Mouse (Mus musculus) frontal cortex, adult (tissue): ENCODE measurements around the gene A3galt2.
A peak's percentile ranks its signal among the peaks of the same experiment; 100 is the strongest.

Source experiments
- ATAC-seq: cut with Nextera tagmentation; 2 replicates; pipeline ENCODE4 v1.9.2; 2017; ENCODE audit warnings: mild to moderate bottlenecking, moderate library complexity, mixed read lengths; ENCODE audit not compliant: low TSS enrichment

The A3galt2 gene

DNA sequence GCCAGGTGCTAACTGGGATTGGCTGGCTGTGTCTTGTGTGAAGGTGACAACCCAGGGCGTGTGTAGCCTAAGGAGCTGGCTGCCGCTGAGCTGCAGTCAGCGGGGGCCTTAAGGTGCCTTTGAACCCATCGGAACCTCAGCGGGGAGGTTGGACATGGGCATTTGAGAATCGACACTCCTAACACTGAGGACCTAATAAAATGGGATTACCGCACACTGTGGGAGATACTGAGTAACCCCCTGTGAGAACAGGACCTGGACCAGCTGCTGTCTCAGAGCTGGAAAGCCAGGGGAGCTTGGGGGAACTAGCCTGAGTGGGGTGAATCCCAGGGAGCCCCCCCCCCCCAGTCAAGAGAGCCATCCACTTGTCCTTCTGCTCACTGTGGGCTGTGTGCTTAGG, 1.6 kb upstream of the A3galt2 start:
- no peak for ATAC-seq

DNA sequence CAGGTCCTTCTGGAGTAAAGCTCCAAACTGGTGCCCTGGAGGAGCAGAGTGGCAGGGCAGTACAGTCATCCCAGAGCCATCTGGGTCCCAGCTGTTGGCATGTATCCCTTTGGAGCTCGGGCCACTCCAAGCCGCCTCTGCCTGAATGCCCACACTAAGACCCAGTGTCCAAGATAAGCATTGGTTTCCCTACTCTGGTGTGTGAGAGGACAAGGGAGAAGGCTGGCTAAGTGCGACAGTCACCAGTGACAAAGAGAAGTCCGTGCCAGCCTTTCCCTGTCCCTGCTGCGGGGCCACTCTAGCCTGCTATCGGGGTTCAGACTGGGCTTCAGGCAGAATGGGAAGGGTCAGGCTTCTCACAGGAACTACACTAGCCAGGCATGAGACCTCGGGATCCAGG, 736 bp downstream of the A3galt2 start:
- peak; percentile 18; the same call in 1 of the 2 replicates for ATAC-seq

DNA sequence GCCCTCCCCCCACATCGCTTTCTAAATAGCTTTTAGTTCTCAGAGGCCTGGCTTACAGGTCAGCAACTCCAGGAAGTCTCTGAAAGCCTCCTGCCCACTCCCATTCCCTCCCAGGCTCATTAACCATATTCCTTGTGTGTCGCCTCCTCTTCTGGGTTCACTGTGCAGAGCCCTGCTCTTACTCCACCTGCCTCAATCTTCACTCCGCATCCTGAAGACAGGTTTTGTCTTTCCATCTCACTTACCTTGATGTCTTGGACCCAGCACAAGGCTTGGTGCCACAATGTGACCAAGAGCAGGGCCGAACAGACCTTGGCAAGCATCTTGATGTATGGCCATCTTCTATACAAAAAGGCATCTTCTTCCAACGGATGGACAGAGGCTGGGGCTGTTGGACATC, 4.0 kb downstream of the A3galt2 start:
- no peak for ATAC-seq

DNA sequence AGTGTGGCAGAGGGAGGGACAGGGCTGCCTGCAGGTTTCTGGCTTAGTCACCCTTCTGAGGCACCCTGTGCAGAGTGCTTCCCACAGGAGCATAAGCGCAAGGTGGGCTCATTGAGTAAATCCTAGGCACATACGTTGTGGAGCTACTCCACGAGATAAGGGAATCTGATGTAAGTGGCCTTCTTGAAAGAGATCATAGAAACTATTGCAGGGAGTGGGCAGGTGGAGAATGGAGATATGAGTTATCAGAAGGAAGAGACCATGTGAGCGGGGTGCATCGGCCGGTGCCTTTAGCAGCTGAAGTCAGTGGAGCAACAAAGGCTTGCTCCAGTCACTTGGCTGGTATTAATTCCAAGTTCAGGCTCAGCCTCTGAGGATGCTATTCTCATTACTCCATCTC, 4.9 kb downstream of the A3galt2 start:
- ATAC-seq: no peak

DNA sequence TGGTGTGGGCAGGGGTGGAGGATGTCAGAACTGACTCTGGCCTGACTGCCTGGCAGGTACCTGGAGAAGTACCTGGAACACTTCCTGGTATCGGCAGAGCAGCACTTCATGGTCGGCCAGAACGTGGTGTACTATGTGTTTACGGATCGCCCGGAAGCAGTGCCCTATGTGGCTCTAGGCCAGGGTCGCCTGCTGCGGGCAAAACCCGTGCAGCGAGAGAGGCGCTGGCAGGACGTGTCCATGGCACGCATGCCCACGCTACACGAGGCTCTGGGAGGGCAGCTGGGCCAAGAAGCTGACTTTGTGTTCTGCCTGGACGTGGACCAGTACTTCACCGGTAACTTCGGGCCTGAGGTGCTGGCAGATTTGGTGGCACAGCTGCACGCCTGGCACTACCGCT, 11.8 kb downstream of the A3galt2 start:
- ATAC-seq: no peak

DNA sequence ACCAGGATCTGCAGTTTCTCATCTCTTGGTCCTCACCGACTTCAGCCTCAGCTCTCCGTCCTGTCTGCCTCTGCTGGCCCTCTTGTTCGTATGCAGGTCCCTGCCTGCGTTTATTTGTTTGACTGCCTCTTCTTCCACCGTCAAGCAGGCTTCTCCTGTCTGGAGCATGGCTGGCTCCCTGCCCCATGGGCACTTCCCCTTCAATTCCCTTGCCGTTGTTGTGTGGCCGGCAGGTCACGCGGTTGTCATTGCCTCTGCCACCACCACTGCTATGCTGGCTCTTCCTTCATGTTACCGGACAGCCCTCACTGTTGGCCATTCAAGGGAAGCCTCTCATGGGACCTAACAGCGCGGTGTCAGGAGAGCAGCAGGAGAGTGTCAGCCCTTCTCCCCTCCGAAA, 13.0 kb downstream of the A3galt2 start:
- no peak for ATAC-seq

DNA sequence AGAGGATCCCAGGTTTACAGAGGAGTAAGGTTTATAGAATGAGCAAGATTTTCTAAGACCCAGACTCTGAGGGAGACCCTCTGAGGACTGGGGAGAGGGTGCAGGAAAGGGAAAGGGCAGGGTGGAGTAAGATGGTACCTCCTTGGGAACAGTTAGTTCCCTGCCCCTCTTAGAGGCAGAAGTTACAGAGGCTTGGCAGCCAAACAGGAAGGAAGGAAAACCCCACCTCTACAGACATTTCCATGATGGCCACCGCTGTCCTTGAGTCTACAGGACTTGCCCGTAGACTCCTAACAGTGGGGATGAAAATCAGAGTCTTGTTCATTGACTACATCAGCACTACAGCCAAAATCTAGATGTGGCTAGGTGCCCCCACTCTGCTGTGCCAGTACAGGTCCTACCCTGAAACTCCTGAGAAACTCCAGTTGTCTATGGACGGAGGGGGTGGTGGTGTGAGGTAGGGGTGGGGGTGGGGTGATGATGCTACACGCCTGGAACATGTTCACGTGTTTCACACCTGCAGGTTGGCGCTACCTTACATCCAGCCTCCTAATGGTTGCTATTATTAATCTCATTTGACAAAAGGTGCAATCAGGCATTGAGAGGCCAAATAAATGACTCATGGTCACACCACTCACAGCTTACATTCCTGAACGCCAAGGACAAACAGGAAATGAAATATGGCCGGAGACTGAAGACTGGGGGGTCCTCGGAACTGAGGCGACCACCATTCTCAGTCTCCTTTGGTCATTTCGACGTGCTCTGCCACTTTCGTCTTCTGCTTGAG, 14.6 kb downstream of the A3galt2 start:
- no peak for ATAC-seq

DNA sequence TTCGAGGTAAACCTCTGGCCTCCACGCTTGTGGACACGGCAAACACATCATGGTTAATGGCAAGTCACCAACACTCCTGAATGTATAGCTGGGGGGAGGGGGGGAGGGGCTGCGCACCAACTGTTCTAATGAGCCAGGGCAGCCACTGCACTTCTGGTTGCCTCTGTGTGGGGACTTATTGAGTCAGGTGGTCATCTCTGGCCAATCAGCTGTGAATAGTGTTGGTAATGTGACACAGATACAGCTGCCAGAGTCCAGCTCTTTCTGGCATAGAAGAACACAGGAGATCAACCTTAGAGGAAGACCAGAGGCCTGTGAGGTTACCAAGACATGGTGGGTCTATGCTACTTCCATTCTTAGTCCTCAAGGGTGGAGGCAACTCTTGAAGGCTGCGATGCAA, 15.5 kb downstream of the A3galt2 start:
- ATAC-seq: no peak

DNA sequence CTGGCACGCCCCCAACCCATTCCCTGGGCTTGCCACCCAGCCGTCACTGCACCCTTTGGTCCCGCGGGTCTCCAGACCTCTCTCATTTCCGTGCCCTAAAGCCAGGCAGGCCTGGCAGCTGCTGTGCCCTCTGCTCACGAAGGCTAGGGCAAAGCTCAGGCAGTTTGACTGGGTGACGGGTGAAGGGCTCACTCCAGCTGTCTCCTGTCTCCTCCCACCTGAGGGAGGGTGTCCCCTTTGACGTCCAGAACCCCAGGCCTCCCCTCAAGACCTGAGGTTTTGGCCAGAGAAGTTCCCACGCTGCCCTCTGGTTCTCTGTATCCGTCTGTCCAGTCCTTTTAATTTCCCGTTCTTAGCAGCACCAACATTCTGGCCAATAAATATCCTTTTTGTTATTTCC, 18.7 kb downstream of the A3galt2 start:
- no peak for ATAC-seq

DNA sequence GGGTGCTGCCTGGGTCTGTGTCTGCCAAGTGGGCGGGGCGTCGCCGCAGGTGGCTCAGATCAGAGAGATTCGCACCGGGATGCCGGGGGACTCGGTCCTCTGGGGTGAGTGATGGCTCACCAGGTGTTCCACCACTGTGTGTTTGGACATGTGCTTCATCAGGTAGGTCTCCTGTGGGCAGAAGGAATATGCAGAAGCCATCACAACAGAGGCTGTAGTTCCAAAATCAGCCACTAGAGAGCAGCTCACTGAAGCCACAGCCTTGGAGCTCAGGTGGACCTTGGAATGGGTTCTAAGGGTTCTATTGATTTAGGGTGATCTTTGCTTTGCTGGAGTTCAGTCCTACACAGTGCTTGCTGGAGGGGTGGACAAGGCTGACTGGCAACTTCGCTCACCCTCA, 19.3 kb downstream of the A3galt2 start:
- ATAC-seq: no peak

DNA sequence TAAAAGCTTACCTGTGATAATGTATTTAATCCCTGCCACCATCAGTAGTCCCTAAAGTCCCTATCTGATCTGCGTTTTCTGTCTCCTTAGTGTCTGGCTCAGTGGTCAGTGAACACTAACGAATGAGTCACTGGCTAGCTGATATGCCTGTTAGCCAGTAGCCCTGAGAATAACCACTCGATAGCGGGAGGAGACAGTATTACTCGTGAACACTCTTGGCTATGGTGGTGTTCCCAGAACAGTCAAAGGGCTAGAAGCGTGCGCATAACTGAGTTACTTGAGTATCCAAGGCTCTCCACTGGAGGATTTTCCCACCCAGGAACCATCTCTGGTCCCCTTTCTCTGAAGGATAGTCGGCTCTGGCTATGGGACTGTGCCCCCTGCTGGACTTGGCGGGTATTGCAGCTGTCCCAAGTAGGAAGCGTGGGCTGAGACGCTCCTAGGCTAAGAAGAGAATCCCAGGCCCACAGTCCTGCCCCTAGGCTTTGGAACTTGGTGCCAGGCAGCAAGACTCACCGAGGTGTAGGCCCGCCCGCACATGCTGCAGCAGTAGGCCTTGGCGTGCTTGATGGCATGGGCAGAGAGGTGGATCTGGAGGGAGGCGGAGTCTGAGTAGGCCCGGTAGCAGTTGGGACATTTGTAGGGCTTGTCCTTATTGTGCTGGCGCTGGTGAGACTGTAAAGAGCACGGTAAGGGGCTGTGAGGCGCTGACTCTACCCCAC, 21.6 kb downstream of the A3galt2 start:
- ATAC-seq: 0 out of 2 replicates have a peak, but pooled peaks have one; percentile 23

DNA sequence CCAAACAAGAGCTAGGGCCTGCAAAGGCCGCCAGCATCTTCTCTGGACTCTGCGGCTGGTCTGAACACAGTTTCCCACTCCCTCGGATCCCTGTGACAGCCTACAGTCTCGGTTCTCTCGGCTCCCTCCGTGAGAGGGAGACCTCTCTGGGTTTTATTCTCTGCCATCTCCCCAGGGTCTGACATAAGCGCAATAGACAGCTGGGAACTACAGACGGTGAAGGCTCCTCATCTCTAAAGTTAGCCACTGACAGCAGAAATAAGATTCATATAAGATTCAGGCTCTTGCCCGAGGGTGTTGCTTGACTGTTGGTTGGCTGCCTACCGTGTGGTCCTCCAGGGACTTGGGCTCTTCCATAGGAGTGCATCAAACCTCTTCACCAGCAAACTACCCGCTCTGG, 22.4 kb downstream of the A3galt2 start:
- peak; percentile 73 for ATAC-seq

DNA sequence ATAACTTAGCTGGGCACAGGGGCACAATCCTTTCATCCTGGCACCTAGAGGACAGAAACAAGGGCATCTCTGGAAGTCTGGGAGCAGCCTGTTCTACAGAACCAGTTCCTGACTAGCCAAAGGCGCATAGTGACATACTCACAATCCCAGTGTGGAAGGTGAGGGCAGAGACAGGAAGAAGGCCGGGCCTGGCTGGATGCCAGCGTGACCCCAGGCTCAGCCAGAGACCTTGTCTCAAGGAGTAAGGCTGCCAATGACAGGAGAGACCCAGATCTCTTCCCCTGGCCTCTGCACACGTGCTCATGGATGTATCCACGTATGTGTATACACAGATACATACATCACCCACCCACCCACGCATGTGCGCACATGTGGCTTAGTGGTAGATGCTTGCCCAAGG, 26.9 kb downstream of the A3galt2 start:
- ATAC-seq: no peak

DNA sequence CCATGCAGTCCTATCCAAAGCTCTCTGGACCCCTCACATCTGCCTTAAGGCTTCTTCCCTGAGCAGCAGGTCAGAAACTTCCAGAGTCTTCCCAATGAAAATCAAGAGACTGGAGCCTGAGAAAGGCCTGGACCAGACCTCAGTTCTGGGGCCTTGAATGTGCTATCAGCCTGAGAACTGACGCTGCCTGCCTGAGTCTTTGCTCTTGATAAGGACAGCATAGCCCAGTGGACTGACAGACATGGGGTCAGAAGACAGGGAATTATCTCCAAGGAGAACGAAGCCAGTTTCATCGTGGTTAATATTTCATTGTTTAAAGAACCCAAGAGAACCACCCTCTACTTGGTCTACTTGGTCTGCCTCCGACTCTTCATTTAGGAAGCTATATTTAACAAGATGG, 27.5 kb downstream of the A3galt2 start:
- no peak for ATAC-seq

DNA sequence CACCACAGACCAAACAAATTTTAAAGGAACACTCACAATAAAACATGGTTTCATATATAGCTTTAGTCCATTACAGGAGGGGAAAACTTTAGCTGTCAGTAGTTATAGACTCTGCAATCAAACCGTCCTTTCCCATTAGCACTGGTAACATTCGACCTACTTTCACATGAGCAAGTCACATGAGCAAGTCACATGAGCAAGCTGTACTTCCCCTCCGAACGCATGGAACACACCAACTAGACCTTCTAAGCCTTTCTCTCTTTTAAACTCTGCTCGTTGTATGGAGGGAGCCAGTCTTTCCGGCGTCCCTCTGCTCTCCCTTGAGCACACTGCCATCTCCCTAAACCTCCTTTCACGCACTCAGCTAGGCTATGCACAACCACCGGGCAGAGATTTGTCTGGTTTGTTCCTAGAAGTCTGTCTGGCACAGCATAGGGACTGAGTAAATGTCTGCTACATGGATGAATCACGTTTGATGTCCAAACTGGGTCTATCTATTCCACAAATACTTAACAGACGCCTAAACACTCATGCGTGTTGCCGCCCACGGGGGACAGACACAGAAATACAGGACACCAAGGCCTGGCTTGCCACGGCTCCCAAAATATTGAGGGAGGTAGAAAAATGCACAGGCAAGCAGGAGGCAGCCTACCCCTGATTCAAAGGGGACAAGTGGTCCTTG, 29.9 kb downstream of the A3galt2 start:
- ATAC-seq: peak; percentile 73

DNA sequence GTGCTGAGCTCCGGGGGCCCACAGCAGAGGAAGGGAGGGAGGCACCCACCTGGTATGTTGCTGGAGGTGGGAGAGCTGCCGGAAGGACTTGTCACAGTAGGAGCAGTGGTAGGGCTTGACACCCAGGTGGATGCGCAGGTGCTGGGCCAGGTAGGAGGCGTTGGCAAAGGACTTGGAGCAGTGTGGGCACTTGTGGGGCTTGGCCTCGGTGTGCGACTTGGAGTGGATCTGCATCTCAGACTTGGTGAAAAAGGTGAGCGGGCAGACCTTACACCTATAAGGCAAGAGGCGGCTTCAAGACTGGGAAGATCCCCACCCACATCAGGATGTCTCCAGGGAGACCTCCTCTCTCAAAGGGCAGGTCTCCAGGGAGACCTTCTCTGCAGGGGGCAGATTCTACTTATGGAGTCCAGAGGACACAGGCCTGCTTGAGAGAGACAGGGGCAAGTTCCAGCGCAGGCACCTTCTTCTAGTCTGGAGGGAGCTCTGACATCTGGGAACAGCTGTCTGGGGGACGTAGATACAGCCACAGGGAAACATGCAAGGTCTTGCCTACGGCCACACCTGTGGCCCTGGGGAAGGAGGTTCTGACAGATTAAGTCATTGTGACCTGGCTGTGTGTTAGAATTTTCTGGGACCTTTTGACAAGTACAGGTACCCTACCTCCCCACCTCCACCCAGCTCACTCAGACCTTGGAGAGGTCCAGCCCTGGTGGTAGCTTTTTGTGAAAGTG, 30.9 kb downstream of the A3galt2 start:
- no peak for ATAC-seq

DNA sequence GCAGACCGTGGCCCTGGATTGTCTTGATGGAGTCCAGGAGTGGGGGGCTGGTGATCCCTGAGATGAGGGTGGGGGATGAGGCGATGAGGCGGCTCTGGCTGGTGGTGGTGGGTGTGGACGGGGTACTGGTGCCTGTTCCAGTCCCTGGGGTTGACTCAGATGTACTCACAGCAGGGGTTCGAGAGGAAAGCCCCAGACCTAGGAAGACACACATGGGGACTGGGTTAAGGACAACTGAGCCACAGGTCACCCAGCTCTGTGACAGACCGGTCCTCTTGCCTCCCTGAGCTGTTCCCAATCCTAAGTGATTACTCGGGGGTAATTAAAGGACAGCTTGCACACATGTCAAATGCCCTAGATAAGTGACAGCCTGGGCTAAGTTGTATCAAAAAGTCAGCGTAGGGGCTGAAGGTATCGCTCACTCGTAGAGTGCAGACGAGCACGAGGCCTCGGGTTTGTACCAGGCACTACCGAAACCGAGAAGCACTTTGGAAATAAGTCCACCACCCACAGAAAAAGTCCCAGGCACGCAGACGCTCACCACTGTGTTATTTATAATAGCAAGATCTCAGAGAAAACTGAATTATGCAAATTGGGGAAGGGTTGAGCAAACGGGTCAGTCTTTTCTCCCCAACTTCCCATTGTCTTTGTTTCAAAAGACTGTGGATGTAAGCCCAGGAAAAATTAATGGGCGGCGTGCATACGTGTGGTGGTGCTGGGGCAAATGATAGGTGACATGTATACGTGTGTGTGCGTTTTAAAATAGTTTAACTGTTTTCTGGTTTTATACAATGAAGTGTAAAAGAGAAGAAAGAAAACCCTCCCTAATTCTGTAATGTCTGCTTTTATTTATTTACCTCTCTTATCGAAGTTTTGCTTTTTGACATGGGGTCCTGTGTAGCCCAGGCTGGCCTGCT, 32.1 kb downstream of the A3galt2 start:
- ATAC-seq: peak; percentile 41; the same call in 1 of the 2 replicates

DNA sequence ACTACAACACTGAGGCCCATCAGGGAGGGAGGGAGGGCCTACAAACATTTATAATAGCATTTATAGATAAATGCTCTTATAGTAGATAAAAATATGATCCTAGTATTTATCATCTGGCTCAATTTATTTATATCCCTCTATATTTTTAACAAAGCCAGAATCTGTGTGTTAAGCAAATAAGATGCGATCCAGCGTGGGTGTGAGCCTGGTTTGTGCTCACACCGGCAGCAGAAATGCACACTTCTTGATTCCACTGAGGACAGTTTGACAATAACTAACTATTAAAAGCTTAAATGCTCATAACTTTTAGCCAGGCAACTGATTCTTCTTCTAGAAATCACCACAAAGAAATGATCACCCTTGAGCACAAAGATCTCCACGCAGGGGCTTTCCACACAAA, 32.9 kb downstream of the A3galt2 start:
- no peak for ATAC-seq

DNA sequence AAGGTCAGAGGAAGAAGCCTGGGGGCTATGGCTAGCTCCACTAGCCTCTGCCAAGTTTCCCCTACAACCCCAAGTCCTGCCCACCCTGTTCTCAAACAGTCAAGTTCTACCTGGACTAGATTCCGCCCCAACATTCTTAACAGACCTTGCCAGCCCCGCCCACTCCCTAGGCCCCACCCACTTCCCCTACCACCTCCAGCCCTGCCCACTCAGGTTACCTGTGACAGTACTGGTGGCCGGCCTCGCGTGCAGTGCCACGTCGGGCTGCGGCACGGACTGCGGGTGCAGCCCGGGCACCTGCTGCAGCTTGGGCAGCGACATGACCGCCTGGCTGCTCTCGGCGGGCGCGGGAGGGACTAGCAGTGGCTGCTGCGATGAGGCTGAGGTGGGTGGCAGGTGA, 34.5 kb downstream of the A3galt2 start:
- ATAC-seq: no peak

DNA sequence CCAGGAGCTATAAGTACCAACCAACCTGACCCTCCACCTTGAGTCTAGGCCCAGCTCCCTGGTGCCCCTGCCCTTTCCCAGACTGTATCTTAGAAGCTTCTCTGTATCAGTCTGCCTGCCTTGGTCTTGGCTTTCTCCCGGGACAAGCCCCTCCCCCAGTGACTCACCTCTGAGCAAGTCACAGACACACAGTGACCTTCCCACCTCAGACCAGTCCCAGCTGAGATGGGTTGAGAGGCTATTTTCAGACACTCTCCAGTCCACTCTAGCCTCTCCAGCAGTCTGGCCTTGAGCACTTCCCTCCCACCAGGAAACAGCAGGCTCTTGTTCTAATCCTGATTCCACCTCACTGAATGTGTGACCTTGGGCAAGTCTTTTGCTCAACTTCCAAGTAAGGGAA, 38.5 kb downstream of the A3galt2 start:
- no peak for ATAC-seq

DNA sequence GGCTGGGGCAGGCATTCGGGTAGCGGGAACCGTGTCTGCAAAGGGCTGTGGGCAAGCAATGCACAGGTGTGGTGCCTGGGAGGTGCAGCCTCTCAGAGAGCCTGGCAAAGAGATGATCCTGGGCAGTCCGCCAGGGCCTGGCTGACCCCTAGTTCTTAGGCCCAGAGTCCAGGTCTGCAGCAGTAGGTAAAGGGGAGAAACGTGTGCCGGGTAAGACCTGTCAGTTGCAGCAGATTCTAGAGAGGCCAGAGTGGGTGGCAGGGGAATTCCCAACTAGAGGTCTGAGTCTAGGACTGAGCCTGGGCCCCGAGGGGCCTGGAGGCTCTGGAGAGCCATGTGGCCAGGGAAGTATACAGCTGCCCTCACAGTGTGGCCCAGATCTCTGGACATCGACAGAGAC, 39.0 kb downstream of the A3galt2 start:
- no peak for ATAC-seq
